Mouse (Mus musculus) G1E-ER4 (cell line): ENCODE results near the gene Tbc1d19. TPM values are rescaled to one million over a fixed set of nuclear protein-coding genes. Genes with fewer than 3 reads are reported as not detected.

Experiments used
- GATA1 ChIP-seq: IDR thresholded peaks from one replicate; pipeline ENCODE4 v1.8.0; 2012; ENCODE audit warnings: low read length, inconsistent platforms
- polyA plus RNA-seq: library from polyadenylated mRNA; stranded (reverse); fragments of >175 nt; gene quantifications from 2 replicates; pipeline ENCODE4 v1.2.3, GENCODE M21; 2012

Tbc1d19 gene
- 4.4 and 5.3 TPM in 2 replicates for polyA plus RNA-seq

DNA sequence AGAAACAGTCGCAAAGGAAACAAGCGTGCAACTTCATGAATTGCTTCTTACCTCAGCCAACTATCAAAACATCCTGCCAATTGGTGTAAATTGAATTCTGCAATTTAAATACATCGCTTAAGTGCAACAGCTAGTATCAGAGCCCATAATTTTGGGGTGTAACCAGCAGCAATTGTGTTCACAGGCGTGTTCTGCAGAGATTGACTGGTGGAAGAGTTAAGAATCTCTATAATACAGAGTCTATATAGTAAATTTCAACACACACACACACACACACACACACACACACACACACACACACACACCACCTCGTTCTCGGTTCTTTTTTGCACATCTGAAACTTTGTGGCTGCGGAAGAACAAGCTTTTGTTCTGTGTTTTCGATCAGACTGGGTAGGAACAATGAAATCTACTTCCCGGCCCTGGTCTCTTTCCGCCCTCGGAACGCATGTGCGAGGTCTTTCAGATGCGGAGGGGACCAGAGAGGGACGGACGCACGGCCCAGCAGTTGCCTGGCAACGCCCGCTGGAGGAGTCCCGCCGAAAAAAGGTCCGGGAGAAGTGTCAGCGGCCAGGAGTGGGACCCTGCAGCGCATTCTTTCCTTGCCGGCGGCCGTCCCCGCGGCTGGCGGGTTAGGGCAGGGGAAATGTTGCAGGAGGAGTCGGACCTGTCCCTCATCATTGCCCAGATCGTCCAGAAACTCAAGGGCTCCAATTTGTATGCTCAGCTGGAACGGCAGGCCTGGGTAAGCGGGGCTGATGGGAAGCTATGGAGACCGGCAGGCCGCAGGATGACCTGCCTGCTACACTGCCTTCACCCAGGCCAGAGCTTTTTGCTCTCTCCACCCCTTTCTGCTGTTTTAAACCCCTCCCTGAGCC is at the start of gene Tbc1d19:
Tbc1d19 (plus strand) TSS at position 492 of the 877 bp plus-strand sequence.
- TF ChIP-seq GATA1: no peak

DNA sequence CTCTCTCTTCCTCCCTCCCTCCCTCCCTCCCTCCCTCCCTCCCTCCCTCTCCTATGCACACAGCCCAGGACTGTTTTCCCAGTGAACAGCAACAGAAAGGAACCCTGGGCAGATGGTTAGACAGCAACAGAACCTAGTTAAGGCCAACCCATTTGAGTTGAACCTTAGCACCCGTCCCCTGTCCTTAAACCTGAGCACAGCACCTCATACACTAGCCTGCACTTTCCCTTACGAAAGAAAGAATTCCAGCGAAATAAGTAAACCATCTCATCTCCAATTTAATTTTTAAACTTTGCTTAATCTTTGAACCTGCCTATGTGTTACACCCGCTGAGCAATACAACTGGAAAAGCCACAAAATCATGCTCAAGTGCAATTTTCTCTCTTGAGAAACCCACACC is 49.5 kb upstream of the Tbc1d19 start:
- no peak for TF ChIP-seq GATA1

DNA sequence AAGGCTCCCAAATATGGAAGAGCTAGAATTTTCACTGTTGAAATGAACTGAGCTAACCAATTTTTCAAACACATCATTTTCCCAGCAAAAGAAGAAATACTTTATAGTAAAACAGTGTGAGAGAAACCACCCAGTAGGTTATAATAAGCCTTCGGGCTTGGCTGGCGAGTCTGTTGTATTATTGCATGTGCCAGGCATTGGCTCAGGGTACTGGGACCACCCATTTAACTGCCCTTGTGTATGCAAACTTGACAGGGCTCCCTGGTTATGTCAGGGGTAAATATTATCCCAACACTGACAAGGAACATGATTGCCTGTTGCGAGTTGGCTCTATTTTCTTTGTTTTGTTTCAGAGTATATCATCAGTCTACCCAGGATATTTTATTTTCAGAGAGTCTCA is 48.5 kb upstream of the Tbc1d19 start:
- TF ChIP-seq GATA1: no peak

DNA sequence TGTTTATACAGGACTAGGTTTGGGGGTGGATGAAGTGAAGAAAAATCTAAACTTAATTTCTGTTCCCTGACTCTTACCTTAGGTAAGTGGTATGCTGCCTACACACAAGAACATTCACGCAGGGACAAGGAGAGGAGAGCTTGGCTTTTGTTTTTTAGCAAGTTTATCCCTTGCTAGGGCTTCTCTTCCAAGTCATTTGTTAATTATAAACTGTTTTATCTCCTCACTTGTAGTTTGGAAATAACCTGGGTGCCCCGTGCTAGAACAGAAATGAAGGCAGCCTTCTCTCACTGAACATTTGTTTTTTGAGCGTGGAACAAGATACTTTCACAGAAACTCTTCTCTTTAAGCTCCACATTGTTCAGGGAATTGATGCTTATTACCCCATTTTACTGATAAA is 48.1 kb upstream of the Tbc1d19 start:
- no peak for TF ChIP-seq GATA1

DNA sequence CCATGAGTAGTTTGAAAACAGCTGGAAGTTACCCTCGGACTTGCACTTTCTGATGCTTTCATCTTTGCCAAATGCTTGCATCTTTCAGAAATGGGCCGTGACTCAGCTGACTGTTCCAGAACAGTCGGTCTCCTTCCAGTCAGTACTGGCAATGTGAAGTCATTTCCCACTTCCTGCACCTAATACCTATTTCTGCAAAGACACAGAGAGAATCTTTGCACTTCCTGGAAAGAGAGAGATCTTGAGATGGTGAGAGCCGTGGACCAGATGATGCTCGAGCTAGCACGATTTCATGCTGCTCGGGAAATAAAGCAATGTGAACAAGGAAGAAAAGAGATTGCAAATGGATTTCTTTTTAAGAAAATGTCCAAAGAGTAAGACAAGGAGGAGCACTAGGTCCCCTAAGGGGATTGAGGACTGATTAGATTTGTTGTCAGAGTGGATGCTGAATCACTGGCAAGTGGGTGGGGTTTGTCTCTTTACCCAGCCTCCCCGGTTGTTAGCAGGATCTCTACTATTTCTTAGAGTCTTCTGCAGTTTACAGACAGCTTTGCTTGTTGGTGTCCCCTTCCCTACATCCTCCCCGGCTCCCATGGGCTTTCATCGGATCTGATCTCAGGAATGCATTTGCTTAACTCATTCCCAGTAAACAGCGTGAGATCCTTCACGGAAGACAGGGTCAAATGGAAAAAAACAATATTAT is 24.4 kb upstream of the Tbc1d19 start:
- no peak for TF ChIP-seq GATA1

DNA sequence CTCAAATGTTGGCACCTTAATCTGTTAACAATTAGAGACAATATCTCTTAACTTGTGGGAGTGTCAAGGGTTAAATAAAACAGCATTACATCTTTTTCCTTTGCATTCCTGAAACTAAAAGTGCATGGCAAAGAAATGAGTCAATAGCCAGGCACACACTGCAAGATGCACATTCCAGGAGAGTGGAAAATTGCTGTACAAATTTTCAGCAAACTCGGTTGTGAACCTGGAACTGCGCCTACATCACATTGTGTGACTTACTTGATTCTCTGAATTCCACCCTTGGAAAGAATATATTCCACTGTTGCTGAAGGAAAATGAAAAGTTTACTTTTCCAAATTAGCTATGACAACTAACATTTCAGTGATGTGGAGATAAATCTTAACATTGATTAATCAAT is 8.0 kb upstream of the Tbc1d19 start:
- TF ChIP-seq GATA1: no peak

DNA sequence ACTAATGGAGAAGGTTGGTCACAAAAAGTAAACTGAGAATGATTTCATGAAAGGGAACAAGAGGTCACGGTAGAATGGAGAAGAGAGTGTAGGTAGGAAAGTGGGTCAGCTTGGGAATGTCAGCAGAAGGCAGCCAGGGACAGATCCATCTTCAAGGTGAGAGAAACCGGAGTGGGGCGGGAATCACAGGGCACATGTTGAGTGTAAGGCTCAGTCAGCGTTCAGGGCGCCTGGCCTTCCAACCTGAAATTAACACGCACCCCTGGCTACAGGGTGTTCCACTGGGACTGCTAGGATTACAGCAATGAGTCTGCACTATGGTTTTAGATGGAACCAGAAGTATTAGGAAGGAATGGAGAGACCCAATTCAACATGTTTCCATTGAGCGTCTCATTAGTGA is 10.3 kb downstream of the Tbc1d19 start:
- no peak for TF ChIP-seq GATA1

DNA sequence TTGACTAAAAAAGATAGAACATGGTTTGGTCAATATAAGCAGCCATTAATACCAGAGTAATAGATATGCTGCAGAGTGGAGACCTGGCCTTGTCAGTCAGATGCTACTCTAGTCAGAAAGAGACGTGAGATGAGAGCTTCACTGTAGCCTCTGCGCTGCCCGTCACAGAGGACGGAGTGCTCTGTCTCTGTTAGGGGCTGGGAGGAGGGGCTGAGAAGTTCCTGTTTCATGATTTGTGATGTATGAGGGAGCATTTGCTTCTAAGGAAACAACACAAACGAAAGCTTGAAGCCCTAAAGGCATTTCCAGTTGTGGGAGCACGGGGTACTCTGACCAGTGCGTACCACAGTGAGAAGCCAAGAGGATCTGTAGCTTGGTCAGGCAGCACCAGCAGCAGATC is 16.5 kb downstream of the Tbc1d19 start:
- TF ChIP-seq GATA1: no peak

DNA sequence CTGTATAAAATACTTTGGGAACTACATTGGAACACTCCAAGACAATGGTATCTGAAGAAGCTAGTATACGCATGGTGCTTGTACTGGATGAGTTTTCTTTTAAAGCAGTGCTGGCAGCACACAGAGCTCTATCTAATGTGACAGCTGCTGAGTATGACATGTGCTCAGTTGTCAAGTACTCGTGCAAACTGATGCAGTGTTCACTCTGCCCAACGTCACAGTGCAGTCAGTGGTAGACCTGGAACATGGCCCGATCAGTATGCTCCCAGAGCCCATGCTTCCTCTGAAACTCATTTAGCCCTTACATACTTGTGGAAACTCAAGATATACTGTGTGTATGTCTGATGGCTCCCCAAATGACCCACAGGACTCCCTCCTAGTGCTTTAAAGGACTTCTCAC is 25.1 kb downstream of the Tbc1d19 start:
- TF ChIP-seq GATA1: no peak

DNA sequence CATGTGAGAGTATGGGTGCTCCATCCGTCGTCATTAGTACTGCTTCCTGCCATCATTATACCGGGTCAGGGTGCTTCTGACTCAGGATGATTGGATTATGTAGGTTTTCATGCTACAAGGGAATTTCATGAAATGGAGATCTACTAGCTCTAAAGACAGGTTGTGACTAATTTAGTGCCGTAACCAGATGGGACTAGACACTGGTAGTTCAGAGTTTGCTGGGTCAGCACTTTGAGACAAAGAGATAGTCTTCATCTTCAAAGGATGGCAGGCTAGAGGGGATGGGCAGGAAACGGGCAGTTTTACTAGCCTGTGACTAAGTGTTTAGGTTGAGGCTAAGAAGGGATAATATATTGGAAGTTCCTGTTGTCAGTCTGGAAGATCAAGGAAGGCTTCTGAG is 31.9 kb downstream of the Tbc1d19 start:
- no peak for TF ChIP-seq GATA1

DNA sequence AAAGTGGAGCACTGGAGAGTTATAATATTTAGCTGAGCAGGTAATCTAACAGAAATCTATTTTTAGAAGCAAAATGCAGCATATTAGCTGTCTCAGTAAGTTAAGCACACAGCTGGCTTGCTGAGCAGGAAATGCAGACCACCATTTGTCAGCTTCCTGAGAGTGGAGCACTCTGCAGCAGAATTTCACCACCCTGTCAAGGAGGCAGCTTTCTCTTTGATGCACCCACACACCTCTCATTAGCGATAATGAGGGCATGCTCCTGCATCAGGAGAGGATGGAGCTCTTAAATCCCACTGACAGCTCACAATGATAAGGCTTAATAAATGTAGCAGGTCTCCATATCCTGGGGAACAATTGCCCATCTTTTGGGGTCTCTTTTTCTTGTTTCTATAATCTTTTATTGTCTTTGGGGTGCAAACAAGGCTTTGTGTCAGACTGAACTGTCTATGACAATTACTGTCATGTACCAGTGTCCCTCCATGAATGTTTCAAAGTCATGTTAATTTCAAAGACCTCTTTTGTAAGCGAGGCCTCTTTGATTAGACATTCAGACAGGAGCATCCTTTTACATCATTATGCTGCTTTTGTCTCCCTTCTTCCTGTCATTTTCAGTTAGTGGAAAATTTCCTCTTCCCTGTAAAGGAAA is 39.0 kb downstream of the Tbc1d19 start:
- TF ChIP-seq GATA1: no peak

DNA sequence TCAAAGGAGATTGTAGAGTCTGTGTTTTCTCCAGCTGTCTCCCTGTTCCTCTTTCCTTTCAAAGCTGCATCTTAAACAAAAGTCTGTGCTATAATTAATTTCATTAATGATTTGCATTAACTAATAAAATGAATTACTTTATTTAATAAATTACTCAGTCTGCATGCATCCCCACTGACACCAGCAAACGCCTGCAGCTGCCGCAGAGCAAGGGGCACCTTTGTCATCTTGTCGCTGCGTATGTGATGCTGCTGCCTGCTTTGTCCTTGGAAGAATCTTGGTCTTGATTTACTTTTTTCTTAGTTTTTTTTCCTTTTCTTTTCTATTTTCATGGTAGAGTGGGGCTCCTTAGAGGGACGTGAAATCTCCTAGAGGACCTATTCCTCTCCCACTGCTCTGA is 43.2 kb downstream of the Tbc1d19 start:
- TF ChIP-seq GATA1: no peak

DNA sequence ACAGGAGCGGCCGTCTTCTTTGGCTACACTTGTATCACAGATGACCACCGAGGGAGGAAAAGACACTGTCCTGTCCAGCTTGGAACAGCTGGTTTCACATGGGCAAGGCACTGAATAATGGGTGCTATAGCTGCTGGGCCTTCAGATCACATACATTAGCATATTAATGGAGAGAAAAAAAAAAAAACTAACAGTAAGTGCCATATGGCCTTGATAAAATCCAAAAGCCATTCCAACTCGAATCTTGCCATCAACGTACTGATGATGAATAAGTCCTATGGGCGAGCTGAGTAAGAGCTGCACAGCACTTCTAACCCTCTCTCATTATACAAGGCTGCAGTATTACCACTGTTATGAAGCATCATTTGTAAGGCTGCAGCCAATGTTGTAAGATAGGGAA is 45.2 kb downstream of the Tbc1d19 start:
- TF ChIP-seq GATA1: no peak

DNA sequence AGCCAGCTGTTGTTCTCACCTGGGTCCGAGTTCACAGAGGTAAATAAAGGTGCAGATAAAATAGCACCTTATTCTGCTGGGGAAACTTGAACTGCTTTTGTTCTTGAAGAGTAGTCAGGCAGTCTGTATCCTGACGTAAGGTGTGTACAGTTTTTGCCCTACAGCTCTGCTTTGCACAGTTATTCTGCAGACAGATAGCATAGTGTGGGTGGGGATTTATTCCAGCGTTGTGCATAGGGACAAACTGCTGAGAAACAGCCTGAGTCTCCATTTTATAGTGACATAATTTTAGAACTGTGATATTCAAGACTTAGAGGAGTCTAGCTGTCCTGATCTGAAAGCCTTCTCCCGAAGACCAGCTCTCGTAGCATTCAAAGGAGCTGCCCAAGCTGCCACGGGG is 46.6 kb downstream of the Tbc1d19 start:
- TF ChIP-seq GATA1: no peak

DNA sequence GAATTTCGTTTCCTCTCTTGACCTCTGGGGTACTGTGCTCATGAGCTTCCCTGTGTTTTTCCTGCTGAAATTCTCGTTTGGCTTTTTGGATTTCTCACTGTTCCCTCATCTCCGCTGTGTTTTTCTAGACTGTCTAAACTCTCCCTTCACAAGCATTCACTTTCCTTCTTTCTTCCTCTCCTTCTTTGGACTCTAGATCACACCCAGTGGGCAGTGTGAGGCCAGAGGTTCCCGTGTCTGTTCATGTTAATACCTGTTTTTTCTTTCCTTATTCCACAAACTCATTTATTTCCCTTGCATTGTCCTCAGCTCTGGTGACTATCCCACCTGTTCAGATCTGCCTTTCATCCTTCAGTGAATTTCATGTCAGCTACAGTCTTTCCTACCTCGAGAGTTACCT is 55.7 kb downstream of the Tbc1d19 start:
- TF ChIP-seq GATA1: no peak

DNA sequence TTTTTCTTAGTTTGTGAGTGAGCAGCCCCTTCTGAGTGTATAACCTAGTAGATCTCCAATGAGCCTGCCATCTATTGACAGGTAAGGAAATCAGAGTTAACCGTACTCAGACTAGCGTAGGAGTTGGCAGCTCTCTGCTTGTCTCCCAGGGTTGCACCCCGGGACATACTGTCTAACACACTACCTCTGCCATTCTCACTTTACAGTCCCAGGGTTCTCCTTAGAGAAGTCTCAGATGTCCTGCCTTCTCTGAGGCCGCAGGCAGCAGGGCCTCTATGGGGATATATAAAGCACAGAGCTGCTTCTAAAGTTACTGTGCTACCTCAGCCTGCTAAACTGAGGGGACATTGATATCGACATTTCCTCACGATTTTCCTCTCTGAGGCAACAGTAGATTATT is 56.6 kb downstream of the Tbc1d19 start:
- no peak for TF ChIP-seq GATA1
